Mouse (Mus musculus) testis, adult 10 weeks (tissue): ENCODE data around the gene Atf7. TPM values are rescaled to one million over a fixed set of nuclear protein-coding genes. Genes with fewer than 3 reads are reported as not detected.

Experiments
- polyA plus RNA-seq: library from polyadenylated mRNA; stranded (reverse); fragments of 350-450 nt; fragmentation: Illumina TruSeq; extraction: RNeasy Lipid Tissue Mini Kit (QIAGEN cat#74804); gene quantifications from one replicate; pipeline ENCODE4 v1.2.3, GENCODE M21; 2014; ENCODE audit warnings: low read depth, low replicate concordance

The Atf7 gene
- polyA plus RNA-seq = 21.2 TPM

GRCm38 (mm10) chr15:102624970-102625686, at the start of gene Atf7, which contains the start of gene Gm28047:
TSS of gene Atf7 (minus strand) at chr15:102625464.
TSS of gene Gm28047 (minus strand) at chr15:102625067.

DNA sequence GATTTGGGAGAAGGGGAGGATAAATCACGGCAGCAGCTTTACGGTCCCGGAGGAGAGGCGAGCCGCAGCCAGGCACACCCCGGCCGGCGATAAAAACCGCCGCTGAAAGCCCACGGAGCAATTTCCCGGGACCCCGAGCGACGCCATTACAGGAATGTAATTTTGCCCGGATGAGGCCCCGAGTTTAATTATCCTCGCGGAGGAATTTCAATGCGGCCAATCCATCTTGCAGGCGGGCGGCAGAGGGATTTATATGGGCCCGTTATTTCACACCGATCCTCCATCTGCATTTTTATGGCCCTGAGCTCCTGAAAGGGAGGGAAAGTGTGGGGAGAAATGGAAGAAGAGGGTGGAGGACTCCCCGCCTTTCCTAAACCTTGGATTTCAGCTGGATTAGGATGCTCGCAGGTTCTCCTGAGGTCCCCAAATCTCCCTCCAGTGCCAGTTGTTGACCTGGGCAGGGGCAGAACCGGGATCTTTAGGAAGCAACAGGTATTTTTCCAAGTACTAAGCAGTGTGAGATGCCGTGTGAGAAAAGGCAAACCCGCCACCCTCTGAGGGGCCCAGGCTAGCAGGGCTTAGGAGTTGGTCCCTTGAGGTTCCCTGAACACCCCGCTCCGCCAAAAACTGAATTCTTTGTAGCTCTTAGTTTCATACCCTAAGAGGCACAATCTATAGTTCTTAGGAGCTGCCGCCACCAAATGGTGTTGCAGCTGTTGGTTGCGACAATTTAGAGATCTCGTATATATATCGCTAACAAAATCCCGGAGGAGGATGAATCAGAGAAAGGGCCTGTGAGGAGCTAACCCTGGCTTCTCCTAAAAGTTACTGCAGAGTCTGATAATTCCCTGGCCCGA, 47.2 kb upstream of the Atf7 start, which contains the start of gene Atp5g2:
TSS of gene Atp5g2 (minus strand) at position 138 of the 857 bp plus-strand sequence.

DNA sequence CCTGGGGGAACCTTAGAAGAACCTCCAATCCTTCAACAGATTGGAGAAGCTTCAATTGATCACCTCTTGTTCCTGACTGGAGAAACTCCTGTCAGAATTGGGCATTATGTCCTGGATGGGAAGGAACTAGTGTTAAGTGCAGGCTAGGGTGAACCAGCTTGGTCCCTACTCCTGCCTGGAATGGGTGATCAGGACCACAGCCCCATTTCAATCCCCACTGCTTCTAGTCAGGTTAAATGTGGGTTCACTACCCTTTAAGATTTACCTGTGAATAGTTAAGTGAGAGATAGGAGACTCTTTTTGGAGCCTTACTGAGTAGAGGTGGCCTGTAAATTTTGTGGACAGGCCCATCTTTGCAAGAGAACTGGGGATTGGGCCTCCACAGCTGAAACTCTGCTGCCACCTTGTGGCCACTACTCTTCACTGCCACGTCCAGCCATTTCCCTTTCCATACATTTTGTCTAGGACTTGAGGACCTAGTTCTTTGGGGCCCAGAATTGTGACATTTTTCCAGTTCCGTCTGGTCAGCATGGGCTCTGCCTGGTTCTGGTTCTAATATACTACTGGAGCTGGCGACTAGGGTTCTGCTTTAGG, 100.3 kb downstream of the Atf7 start, which contains the start of gene Npff:
TSS of gene Npff (minus strand) at position 51 of the 594 bp plus-strand sequence.

GRCm38 (mm10) chr15:102517976-102518858, 107.0 kb downstream of the Atf7 start, which contains the start of gene Tarbp2:
TSS of gene Tarbp2 (plus strand) at chr15:102518192.

GRCm38 (mm10) chr15:102516728-102517404, 108.4 kb downstream of the Atf7 start, which contains the start of gene Map3k12:
TSS of gene Map3k12 (minus strand) at chr15:102517064.

DNA sequence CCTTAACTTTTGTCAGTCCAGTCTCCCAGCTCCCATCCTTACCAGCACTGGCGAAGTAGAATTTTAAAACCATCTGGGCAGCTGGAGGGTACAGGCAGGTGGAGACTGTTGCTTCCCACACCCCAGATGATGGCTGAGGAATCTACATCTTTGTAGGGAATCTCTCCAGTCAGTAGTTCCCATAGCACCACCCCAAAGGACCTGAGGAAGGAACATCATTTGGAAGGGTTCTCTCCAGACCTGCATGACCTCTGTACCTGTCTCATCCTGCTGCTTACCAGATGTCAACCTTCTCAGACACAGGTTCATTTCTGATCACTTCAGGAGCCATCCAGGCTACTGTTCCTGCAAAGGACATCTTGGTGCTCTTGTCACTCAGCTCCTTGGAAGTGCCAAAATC, 121.8 kb downstream of the Atf7 start, which contains the start of gene Gm10337:
TSS of gene Gm10337 (plus strand) at position 276 of the 400 bp plus-strand sequence.

Other genes with a start within 250 kb of the Atf7 start
- 42.2 TPM for gene Sp1, start 219.3 kb downstream of the Atf7 start, polyA plus RNA-seq
- gene Amhr2, start 180.1 kb downstream of the Atf7 start, polyA plus RNA-seq = 3.7 TPM
- 5.6 TPM for gene Prr13, start 166.4 kb downstream of the Atf7 start, polyA plus RNA-seq
- gene Pcbp2, start 154.9 kb downstream of the Atf7 start, polyA plus RNA-seq = 1,121 TPM
- not detected for gene Gm10337, start 121.7 kb downstream of the Atf7 start, polyA plus RNA-seq
- gene Map3k12, start 108.4 kb downstream of the Atf7 start, polyA plus RNA-seq = 1.4 TPM
- gene Tarbp2, start 107.3 kb downstream of the Atf7 start, polyA plus RNA-seq = 7.4 TPM
- not detected for gene Npff, start 100.5 kb downstream of the Atf7 start, polyA plus RNA-seq
- gene Gm28047, start 397 bp downstream of the Atf7 start, polyA plus RNA-seq = not detected
- gene Atp5g2, start 46.9 kb upstream of the Atf7 start, polyA plus RNA-seq = 5.0 TPM
- gene Calcoco1, start 96.7 kb upstream of the Atf7 start, polyA plus RNA-seq = 23.1 TPM